Mouse (Mus musculus): ENCODE results near the gene Car9.

DNA sequence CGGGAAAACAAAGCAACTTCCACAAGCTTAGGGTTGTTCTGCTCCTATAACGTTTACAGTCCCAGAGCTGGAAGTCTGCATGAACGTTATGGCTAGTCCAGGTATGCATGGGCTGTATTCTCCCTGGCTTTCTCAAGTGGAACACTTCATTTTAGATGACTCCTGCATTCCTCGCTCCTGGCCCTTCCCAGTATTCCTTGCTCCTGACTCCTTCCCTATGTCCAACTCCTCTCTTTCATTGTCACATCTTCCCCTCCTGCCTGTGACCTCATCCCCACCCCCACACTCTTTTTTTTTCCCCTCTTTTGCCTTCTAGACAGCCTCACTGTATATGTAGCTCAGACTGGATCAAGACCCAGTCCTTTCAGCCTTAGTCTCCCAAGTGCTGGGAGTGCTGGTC, 7.0 kb downstream of the Car9 start:
- TF ChIP-seq CTCF (IDR thresholded peaks at IDR 0.05) (no peak), EP300 (IDR thresholded peaks at IDR 0.05) (no peak)

All from lung, postnatal 0 days (tissue).